Mouse (Mus musculus): Measurements from ENCODE around the gene Tceanc.

GRCm38 (mm10) chrX:166552355-166552754 lies 34.0 kb upstream of the Tceanc start:
- no peak for TF ChIP-seq CHD2 (IDR thresholded peaks at IDR 0.05; ENCODE audit: low read depth, low read length)
- no peak for TF ChIP-seq HCFC1 (IDR thresholded peaks at IDR 0.05; ENCODE audit: borderline replicate concordance, insufficient read depth, low read length)
- TF ChIP-seq ZC3H11A (IDR thresholded peaks at IDR 0.05; ENCODE audit: borderline replicate concordance, low read depth, low read length): no peak
- TF ChIP-seq ZNF384 (IDR thresholded peaks at IDR 0.05; ENCODE audit: low read depth, low read length): no peak
- no peak for TF ChIP-seq MAFK (IDR thresholded peaks at IDR 0.05; ENCODE audit: insufficient read depth, low read depth, low read length)

Measured in ES-E14 (cell line).